Mouse (Mus musculus): ENCODE results near the gene Tanc1.

GRCm38 (mm10) chr2:59772261-59772683, 160.4 kb downstream of the Tanc1 start:
- TF ChIP-seq GATA2 (IDR thresholded peaks at IDR 0.05; ENCODE audit: borderline replicate concordance, low read depth, low read length) (no peak), CTCF (IDR thresholded peaks at IDR 0.05; ENCODE audit: low read depth, low read length) (no peak), TAL1 (conservative IDR thresholded peaks at IDR 0.05; ENCODE audit: low read depth, low read length) (no peak), GATA1 (IDR thresholded peaks at IDR 0.05; ENCODE audit: borderline replicate concordance, low read length) (no peak)

Measured in G1E (cell line).